Mouse (Mus musculus) spleen, postnatal 14 days (tissue): ENCODE results near the gene Olfr59.

Experiments used
- DNase-seq, 2 experiments: peaks; one replicate each; pipeline ENCODE4 v3.0.0; 2021 to 2022; ENCODE audit warnings: low spot score in 2 of 2

The Olfr59 gene

DNA sequence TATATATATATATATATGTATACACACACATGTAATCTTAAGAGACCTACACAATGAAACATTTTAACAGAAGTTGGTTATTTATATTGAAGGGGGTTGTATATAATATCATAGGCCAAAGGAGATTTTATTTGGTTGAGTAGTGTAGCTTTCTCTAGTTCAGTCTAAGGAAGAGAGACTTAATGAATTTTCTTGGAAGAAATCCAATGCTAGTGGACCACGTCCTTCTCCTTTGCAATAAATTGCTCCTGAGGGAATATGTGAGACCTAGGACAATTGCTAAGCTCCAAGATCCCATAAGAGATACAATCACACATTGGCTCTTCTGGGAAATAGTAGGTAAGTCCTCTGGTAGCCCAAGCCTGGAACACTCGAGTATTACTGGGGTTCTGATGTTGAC lies at the start of gene Olfr59:
Olfr59 (plus strand) TSS at position 301 of the 400 bp plus-strand sequence.
- no peak for DNase-seq

DNA sequence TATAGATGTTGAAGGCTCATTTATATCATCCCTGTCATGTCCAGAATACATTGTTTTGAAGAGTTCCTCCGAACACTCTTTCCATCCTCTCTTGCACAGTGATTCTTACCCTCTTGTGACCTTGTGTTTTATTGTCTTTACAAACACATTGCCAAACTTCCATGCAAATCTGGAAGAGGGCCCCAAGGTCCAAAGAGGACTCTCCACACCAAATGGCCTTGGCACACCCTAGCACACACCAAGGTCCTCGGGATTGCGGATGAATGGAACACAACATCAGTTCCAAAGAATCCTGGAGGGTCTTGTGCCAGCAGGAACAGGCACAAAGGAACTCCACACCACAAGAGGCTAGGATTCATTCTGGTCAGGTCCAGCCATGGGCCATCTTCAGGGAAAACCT lies 42.3 kb upstream of the Olfr59 start:
- no peak for DNase-seq

DNA sequence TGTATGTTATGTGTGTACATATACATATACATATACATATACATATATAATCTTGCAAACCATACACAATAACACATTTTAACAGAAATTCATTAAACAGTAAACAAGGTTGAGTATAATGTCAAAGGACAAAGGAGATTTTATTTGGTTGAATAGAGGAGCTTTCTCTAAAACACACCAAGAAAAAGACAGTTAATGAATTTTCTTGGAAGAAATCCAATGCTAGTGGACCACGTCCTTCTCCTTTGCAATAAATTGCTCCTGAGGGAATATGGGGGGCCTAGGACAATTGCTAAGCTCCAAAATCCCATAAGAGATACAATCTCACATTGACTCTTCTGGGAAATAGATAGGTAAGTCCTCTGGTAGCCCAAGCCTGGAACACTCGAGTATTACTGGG lies 24.0 kb upstream of the Olfr59 start, which contains the start of gene Olfr406:
Olfr406 (plus strand) TSS at position 301 of the 400 bp plus-strand sequence.
- no peak for DNase-seq

DNA sequence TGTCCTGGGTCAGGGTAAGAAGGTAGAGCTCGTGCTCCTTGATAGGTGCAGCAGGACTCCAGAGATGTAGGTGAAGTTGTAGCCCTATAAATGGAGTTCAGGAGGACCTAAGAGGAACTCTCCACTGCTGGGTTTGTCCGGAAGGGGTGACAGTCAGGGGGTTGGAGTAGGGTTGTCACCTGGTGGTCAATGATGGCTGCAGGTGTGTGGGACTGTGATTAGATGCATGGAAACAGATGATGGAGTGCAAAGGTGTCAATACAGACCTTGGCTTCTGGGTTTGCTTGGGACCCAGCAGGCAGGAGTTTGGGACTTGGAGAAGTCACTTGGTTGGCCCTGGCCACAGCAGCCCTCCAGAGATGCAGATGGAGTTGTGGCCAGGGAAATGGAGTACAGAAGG lies 3.7 kb downstream of the Olfr59 start:
- DNase-seq, result no peak

DNA sequence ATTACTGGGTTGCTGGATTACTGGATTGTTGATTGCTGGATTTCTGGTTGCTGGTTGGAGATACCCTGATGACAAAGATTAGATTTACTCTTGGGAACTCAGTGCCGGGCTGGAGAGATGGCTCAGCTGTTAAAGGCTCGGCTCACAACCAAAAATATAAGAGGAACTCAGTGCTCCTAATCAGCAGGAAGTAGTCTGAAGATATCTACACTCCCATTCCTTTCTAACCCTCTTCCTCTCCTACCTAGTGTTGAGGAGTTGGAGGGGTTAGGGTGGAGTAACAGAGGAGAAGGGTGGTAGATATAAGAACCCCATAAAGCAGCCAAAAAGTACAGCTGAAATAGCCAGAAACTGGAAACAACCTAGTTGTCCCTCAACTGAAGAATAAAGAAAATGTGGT lies 42.5 kb downstream of the Olfr59 start:
- no peak for DNase-seq

DNA sequence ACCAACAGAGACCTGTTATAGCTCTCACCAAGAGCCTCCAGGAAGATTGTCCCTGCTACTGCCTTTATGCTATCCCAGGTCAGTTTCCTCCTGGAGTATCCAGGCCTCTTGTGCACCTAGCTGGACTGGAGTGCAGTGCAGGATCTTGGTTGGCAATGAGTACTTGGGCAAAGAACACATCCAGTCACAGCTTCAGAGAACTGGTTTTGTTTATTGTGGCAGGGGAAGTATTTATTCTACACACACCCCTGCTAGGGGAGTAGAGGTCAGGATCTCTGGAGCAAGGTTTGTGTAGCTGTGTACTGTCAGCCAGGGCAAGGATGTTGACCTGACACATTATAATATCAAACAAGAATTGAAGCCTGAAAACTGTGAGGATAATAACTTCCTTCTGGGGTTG lies 45.2 kb downstream of the Olfr59 start:
- no peak for DNase-seq

DNA sequence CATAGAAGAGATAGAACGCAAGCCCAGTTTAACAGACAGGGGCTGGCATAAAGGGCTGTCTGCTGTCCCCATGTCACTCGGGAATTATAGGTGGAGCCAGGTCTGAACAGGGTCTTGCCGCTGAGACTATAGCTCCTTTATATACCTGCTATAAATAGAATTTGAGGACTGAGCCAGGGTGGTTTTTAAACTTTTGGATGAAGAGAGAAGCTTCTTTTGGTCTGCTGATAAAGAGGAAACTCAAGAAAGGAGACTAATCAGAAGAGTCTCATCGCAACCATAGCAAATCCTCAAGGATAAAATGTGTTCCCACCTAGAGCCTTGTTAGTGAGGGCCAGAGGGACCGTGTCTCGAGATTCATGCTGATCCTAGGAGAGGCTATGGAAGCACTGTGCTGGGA lies 54.4 kb downstream of the Olfr59 start, which contains the start of gene Olfr410:
Olfr410 (minus strand) TSS at position 101 of the 400 bp plus-strand sequence.
- no peak for DNase-seq
